Mouse (Mus musculus) ES-Bruce4 (cell line): ENCODE results near the gene Atxn1.

Source experiments
- CTCF ChIP-seq: IDR thresholded peaks from one replicate; pipeline ENCODE4 v1.8.1; 2011; ENCODE audit warnings: low read depth, low read length
- EP300 ChIP-seq: IDR thresholded peaks from 2 replicates; pipeline ENCODE4 v1.6.1; 2011; ENCODE audit warnings: low read depth, low read length; ENCODE audit not compliant: insufficient read depth
- POLR2A ChIP-seq: IDR thresholded peaks from one replicate; pipeline ENCODE4 v1.8.1; 2011; ENCODE audit warnings: low read length; ENCODE audit not compliant: insufficient read depth

- TF ChIP-seq EP300: no peak
- no peak for TF ChIP-seq POLR2A
- no peak for TF ChIP-seq CTCF
Observed at GRCm38 (mm10) chr13:45891073-45891472, 73.7 kb downstream of the Atxn1 start.
